Mouse (Mus musculus): ENCODE measurements around the gene Ppp6r2. TPM values are rescaled to one million over a fixed set of nuclear protein-coding genes. Genes with fewer than 3 reads are reported as not detected.

Ppp6r2 gene
- polyA plus RNA-seq, 1 experiment = 252 TPM

DNA sequence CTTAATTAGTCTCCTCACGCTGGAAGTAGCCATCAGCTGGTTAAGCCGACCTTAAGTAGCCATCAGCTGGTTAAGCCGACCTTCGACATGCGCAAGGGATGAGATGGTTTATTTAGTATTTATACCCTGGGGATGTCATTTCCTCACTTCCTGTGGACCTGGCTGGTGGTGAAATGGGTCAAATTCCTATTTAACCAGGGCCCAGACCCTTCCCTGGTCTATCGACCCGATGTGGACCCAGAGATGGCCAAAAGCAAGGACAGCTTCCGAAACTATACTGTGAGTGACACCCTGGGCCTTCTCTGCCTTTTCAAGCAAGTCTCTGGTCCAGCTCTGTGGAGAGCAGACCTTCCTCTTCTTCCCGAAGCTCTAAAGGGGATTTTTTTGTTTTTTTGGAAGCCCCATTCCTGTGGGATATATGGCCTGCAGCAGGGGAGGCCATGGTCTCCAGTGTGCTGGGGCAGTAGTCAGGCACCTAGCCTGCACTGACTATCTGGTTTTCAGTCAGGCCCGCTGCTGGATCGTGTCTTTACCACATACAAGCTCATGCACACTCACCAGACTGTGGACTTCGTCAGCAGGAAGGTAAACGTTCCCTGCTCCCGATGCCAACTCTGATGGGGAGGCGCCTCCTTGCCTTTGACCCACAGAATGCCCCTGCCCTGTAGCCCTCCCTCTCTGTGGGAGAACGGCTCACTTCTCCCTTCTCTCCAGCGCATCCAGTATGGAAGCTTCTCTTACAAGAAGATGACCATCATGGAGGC, 123.6 kb downstream of the Ppp6r2 start:
- TF ChIP-seq CTCF (IDR thresholded peaks at IDR 0.05; ENCODE audit: extremely low read depth, insufficient read length, insufficient replicate concordance, low read depth, low read length) (no peak), POLR2A (IDR thresholded peaks at IDR 0.05; ENCODE audit: low read depth, low read length) (no peak)
- WGBS = 67% methylated on average over 17 of the region's 17 CpGs
- peaks cover 2% of the 10 kb centered on the region; the same call in 1 of the 2 replicates for H3K4me1 ChIP-seq (ENCODE audit: control insufficient read depth, insufficient read depth, insufficient read length, low read length)
- H3K27me3 ChIP-seq (ENCODE audit: control insufficient read depth, insufficient read depth, low read length) = no peaks in the 10 kb centered on the region; the same call in 1 of the 2 replicates
- H3K36me3 ChIP-seq (ENCODE audit: control insufficient read depth, insufficient read depth, low read length) = no peaks in the 10 kb centered on the region
- no peak overlapping the region for H3K27ac ChIP-seq (ENCODE audit: insufficient read depth, low read depth, low read length)
- H3K4me3 ChIP-seq (ENCODE audit: low read depth, low read length) = no peak overlapping the region

DNA sequence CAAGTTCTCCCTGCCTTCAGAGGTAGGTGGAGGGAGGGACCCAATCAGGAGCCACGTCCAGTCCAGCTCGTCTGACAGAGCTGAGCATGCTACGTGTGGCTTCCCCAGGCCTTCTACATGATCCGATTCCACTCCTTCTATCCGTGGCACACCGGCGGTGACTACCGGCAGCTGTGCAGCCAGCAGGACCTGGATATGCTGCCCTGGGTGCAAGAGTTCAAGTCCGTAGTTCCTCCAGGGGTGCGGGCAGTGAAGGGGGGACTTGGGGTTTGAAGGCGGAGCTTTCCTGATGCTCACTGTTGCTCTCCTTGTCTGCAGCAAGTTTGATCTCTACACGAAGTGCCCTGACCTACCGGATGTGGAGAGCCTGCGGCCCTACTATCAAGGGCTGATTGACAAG, 125.1 kb downstream of the Ppp6r2 start:
- Histone ChIP-seq H3K36me3 (ENCODE audit: control insufficient read depth, insufficient read depth, low read length) (no peaks in the 10 kb centered on the region), H3K4me1 (ENCODE audit: control insufficient read depth, insufficient read depth, insufficient read length, low read length) (peaks cover 2% of the 10 kb centered on the region; the same call in 1 of the 2 replicates), H3K27me3 (ENCODE audit: control insufficient read depth, insufficient read depth, low read length) (no peaks in the 10 kb centered on the region; the same call in 1 of the 2 replicates), H3K27ac (ENCODE audit: insufficient read depth, low read depth, low read length) (no peak overlapping the region), H3K4me3 (ENCODE audit: low read depth, low read length) (no peak overlapping the region)
- TF ChIP-seq CTCF (IDR thresholded peaks at IDR 0.05; ENCODE audit: extremely low read depth, insufficient read length, insufficient replicate concordance, low read depth, low read length) (no peak), POLR2A (IDR thresholded peaks at IDR 0.05; ENCODE audit: low read depth, low read length) (no peak)
- 76% methylated on average over 14 of the region's 14 CpGs for WGBS

Other genes starting within 250 kb of the Ppp6r2 start
- gene Mlc1, start 232.5 kb upstream of the Ppp6r2 start, polyA plus RNA-seq (2012; rRNA removed) = 0.05 and 0.08 TPM in 2 replicates
- gene Mov10l1, start 228.6 kb upstream of the Ppp6r2 start, polyA plus RNA-seq (2012; rRNA removed) = not detected in 2 replicates
- gene Panx2, start 151.8 kb upstream of the Ppp6r2 start, polyA plus RNA-seq (2012; rRNA removed) = 0.30 and 0.32 TPM in 2 replicates
- gene Trabd, start 136.4 kb upstream of the Ppp6r2 start, polyA plus RNA-seq (2012; rRNA removed) = 81.6 and 90.9 TPM in 2 replicates
- gene Selenoo, start 122.5 kb upstream of the Ppp6r2 start, polyA plus RNA-seq (2012; rRNA removed) = 29.0 and 45.8 TPM in 2 replicates
- gene Tubgcp6, start 88.4 kb upstream of the Ppp6r2 start, polyA plus RNA-seq (2012; rRNA removed) = 21.6 and 29.0 TPM in 2 replicates
- gene Hdac10, start 82.9 kb upstream of the Ppp6r2 start, polyA plus RNA-seq (2012; rRNA removed) = 13.2 and 19.0 TPM in 2 replicates
- gene Mapk12, start 70.8 kb upstream of the Ppp6r2 start, polyA plus RNA-seq (2012; rRNA removed) = 2.0 and 2.4 TPM in 2 replicates
- gene Mapk11, start 61.9 kb upstream of the Ppp6r2 start, polyA plus RNA-seq (2012; rRNA removed) = 2.3 and 3.2 TPM in 2 replicates
- gene Plxnb2, start 30.8 kb upstream of the Ppp6r2 start, polyA plus RNA-seq (2012; rRNA removed) = 213 and 376 TPM in 2 replicates
- 7.1 and 10.6 TPM in 2 replicates for gene Dennd6b, start 15.1 kb upstream of the Ppp6r2 start, polyA plus RNA-seq (2012; rRNA removed)
- gene Sbf1, start 103.8 kb downstream of the Ppp6r2 start, polyA plus RNA-seq (2012; rRNA removed) = 123 and 189 TPM in 2 replicates
- 0.98 and 5.4 TPM in 2 replicates for gene Adm2, start 111.2 kb downstream of the Ppp6r2 start, polyA plus RNA-seq (2012; rRNA removed)
- gene Miox, start 122.8 kb downstream of the Ppp6r2 start, polyA plus RNA-seq (2012; rRNA removed) = 0.10 and 0.43 TPM in 2 replicates
- gene Lmf2, start 144.1 kb downstream of the Ppp6r2 start, polyA plus RNA-seq (2012; rRNA removed) = 22.8 and 33.3 TPM in 2 replicates
- 56.8 and 149 TPM in 2 replicates for gene Ncaph2, start 144.2 kb downstream of the Ppp6r2 start, polyA plus RNA-seq (2012; rRNA removed)
- 239 and 317 TPM in 2 replicates for gene Sco2, start 162.3 kb downstream of the Ppp6r2 start, polyA plus RNA-seq (2012; rRNA removed)
- gene Tymp, start 165.5 kb downstream of the Ppp6r2 start, polyA plus RNA-seq (2012; rRNA removed) = 114 and 152 TPM in 2 replicates
- 46.1 and 142 TPM in 2 replicates for gene Odf3b, start 167.7 kb downstream of the Ppp6r2 start, polyA plus RNA-seq (2012; rRNA removed)
- 1.1 and 1.4 TPM in 2 replicates for gene Klhdc7b, start 173.4 kb downstream of the Ppp6r2 start, polyA plus RNA-seq (2012; rRNA removed)
- 0.60 and 0.93 TPM in 2 replicates for gene Syce3, start 198.9 kb downstream of the Ppp6r2 start, polyA plus RNA-seq (2012; rRNA removed)
- 1.4 and 3.4 TPM in 2 replicates for gene Cpt1b, start 214.3 kb downstream of the Ppp6r2 start, polyA plus RNA-seq (2012; rRNA removed)
- gene C730034F03Rik, start 218.0 kb downstream of the Ppp6r2 start, polyA plus RNA-seq (2012; rRNA removed) = 0.17 and 0.76 TPM in 2 replicates
- 3.0 and 5.0 TPM in 2 replicates for gene Gm44502, start 218.1 kb downstream of the Ppp6r2 start, polyA plus RNA-seq (2012; rRNA removed)
- gene Chkb, start 218.4 kb downstream of the Ppp6r2 start, polyA plus RNA-seq (2012; rRNA removed) = 45.6 and 104 TPM in 2 replicates
- gene Mapk8ip2, start 242.4 kb downstream of the Ppp6r2 start, polyA plus RNA-seq (2012; rRNA removed) = 0.53 and 0.65 TPM in 2 replicates